Mouse (Mus musculus) bone marrow macrophage, adult 2 months (primary cell): Measurements from ENCODE around the gene Sh2d3c.

Experiments
- CTCF ChIP-seq: IDR thresholded peaks from 2 replicates; pipeline ENCODE4 v1.5.1; 2012; ENCODE audit warnings: low read depth, mild to moderate bottlenecking, low read length, moderate library complexity
- POLR2A ChIP-seq: IDR thresholded peaks from 2 replicates; pipeline ENCODE4 v1.6.1; 2012; ENCODE audit warnings: mild to moderate bottlenecking, low read depth, low read length, borderline replicate concordance

- TF ChIP-seq POLR2A (no peak), CTCF (no peak)
These were observed 43.2 kb upstream of the Sh2d3c start for GRCm38 (mm10) chr2:32677683-32678082.
